Mouse (Mus musculus) left cerebral cortex, postnatal 25 days (tissue): ENCODE measurements around the gene 4931406P16Rik. TPM values are rescaled to one million over a fixed set of nuclear protein-coding genes. Genes with fewer than 3 reads are reported as not detected.
A peak's percentile ranks its signal among the peaks of the same experiment; 100 is the strongest.
"Not testable (repeated sequence)": the region's sequence is repeated elsewhere in the genome, so short reads cannot be mapped to it uniquely, and the experiment has no call there.

ENCODE experiments used
- DNase-seq, 2 experiments: peaks; one replicate each; pipeline ENCODE4 v3.0.0; 2022; ENCODE audit warnings: low spot score in 2 of 2, mixed read lengths in 1 of 2
- intact Hi-C: fragments of 180-260 bp; cut with DNase I; formaldehyde crosslinking; loops from one replicate; pipeline ENCODE4 v1.15.1; 2025
- total RNA-seq, 2 experiments: library from RNA; stranded (reverse); gene quantifications; 2 replicates each; pipeline ENCODE4 v1.2.3; 2021

Gene 4931406P16Rik
- 10 to 100 TPM; 42.6 to 43.0 TPM for total RNA-seq

DNA sequence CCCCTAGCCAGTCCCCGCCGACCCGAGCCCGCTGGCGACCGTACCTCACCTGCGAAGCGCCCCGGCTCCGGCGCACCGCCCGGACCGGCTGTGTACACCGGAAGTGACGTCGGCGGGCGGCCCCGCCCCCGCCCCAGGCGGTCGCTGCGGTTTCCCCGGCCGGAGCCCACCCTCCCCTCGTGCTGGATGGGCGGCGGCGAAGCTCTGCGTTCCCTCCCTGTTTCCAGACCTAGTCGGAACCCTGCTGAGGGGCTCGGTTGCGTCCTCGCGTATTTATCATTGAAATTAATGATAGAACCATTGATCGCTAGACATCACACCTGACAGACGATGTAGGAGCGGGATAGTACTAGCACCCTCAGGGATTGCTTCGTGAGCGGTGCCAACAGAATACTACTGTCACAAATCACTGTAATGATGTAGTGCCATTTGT is at the start of gene 4931406P16Rik:
Gene 4931406P16Rik (minus strand): TSS at position 109 of the 433 bp plus-strand sequence.
- peak; percentile 83 to 87 for DNase-seq
- intact Hi-C loops, result loop anchor here (5.0 kb wide), 1 partner anchor 46 kb away; no protein-coding TSS in a partner anchor

DNA sequence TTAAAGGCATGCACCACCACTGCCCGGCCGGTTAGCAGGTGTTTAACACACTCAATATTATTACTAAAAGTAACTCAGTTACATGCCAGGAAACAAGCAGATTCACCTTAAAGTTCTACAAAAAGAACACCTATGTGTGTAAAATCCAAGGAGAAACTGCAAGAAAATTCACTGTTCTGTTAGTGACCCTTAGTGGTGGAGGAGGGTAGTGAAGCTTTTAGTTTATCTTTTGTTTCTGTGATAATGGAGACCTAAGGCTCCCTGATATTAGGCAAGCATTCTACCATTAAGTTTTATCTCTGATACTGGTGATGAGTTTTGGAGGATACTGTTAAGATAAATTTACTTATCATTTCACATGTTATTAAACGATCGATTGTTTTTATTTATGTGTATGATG is 42.3 kb upstream of the 4931406P16Rik start:
- intact Hi-C loops, result loop anchor here (1.0 to 2.0 kb wide), 2 partner anchors 89 to 103 kb away; no protein-coding TSS in a partner anchor
- no peak for DNase-seq

DNA sequence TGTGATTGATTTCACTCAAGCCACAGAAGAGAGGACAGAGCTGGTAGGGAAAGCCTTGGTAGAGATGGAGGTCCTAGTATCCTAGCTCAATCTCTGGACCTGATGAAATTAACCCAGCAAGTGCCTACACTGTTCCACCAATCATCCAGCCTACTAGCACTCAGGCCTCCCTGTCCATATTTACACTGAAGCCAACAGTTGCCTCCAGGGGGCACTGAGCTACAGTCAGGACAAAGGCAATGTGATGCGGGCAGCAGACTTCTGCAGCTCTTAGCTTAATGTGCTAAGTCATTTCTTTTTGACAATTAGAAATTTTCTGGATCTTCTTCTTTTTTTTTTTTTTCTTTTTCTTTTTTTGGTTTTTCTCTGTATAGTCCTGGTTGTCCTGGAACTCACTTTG is 38.6 kb upstream of the 4931406P16Rik start:
- intact Hi-C loops, result no loop called here
- DNase-seq, result peak in 1 of 2 experiments; percentile 22

DNA sequence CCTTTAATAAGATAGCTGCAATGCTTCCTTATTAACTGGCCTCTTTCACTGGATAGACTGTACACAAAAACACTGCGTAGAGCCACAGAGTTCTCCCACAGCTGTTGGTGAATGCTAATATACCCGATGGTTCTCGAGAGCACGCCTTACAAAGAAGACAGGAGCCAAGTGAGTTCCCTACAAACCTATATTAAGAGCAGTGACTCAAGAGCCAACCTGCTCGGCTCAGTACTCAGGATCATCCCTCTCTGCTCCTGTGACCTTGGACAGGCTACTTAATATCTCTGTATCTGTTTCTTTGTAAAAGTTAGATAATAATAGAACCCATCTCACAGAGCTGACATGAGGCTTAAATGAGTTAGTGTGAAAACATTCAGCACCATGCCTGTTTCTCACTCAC is 36.8 kb upstream of the 4931406P16Rik start:
- no peak for DNase-seq
- intact Hi-C loops, result no loop called here

DNA sequence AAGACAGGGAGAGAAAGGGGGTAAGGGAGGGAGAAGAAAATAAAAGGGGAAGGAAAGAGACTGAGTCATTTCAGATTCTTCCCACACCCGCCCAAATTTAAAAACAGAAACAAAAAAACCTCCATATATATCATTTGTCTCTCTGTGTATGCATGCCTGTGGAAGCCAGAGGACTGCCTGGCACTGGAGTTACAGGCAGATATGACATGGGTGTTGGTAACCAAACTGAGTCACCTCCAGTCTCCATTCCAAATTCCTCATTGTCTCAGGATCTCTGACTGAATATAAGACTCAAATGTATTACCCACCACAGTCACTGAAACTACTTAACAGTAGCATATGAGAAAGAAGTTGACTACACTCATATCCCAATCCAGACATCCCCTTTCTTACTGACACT is 34.7 kb upstream of the 4931406P16Rik start:
- intact Hi-C loops, result no loop called here
- peak in 1 of 2 experiments; percentile 80 for DNase-seq

GRCm38 (mm10) chr7:34347041-34347440 is 33.7 kb upstream of the 4931406P16Rik start:
- DNase-seq, result no peak
- intact Hi-C loops, result no loop called here

DNA sequence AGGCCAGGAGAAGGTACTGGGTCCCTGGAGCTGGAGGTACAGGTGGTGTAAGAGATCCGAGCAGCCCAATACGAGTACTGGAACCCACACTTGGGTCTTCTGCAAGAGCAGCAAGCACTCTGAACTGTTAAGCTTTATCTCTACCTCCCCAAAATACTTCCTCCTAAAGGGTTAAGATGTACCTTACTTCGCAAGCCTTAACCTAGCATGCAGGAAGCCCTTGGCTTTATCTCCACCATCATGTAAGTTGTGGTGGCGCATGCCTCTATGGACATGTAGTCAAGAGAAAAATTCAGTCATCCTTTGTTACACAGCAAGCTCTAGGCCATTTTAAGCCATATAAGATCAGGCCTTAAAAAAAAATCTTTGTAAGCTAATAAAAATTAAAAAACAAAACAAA is 33.2 kb upstream of the 4931406P16Rik start:
- DNase-seq, result no peak

DNA sequence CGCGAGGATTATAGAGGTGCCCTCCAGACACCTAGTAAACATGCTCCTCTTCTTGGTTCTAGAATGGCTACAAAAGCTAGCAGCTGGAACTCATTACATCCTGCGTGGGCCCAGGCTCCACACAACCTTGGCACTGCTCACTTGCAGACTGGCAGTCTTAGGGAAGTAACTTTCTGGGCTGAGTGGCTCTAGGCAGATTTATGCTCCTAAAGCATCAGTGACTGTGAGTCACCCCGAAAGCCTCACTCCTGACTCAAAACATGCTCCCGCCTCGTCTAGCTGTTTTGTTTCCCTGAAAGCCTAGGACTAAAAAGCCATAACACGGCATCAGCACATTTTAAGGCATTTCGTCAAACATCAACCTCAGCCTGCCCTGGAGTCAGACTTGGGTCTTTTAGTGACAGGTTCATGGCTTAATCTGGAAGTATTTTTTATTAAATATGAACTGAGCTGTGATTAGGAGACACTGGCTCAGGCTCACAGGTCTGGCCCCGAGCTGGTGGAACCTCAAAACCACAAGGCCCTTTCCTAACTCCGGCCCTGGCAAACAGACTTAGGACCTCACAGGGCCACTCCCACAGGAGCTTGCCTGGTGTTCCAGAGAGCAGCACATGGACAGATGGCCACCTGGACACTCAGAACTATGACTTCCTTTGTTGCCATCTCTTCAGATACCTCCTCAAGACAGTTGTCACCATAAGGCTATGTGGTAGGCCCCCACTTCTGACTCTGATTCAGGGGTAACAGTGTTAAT is 28.9 kb upstream of the 4931406P16Rik start:
- intact Hi-C loops, result no loop called here
- DNase-seq, result peak; percentile 43 to 86

More for the DNA sequence above, 33.2 kb upstream of the 4931406P16Rik start:
- intact Hi-C loops, result no loop called here

DNA sequence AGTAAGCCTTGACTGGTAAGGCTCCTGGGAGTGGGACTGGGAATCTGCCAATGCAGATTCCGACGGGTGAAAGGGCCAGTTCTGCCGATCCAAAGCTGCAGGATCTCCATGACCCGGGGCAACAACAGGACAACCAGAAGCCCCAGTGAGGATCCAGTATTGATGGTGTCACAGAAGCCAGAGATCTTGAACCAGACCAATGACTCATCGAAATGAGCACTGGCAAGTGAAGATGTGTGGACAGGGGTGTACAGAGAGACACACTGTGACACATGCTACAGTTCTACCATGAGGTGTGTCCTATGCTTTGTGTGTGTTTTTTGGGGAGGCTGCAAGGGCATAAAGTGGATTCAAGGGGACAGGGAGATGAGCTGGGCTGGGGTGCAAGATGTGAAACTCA is 27.5 kb upstream of the 4931406P16Rik start:
- DNase-seq, result no peak
- intact Hi-C loops, result no loop called here

DNA sequence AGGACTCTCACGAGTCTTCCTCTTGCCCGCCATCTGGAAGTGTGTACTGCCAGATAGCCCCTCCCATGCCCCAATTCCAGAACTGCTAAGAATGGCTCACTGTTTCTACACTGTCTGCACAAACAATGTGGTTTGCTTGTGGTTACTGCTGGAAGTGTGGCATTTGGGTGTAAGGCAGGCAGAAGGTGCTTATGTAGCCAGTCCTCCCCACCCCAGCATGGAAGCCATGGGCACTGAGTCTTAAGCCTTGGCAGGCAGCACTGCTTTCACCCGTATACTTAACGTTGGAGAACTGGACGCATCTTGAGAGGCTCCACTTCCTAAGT is 25.8 kb upstream of the 4931406P16Rik start:
- intact Hi-C loops, result no loop called here
- DNase-seq, result peak in 1 of 2 experiments; percentile 33

GRCm38 (mm10) chr7:34338445-34339163 is 25.3 kb upstream of the 4931406P16Rik start:
- DNase-seq, result no peak
- intact Hi-C loops, result no loop called here

DNA sequence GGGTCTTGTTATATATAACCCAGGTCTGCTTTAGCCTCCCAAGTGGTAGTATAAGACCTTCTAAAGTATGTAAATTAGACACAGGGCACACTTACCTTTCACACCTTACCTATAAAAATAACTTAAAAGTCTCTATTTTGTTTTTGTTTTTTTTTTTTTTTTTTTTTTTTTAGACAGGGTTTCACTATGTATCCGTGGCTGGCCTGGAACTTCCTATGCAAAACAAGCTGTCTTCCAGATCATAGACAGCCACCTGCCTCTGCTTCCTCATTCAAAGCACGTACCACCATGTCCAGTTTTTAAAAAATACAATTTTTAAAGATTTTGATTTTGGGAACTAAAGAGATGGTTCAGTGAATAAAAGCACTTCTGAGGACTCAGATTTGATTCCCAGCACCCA is 23.9 kb upstream of the 4931406P16Rik start:
- DNase-seq, result no peak

DNA sequence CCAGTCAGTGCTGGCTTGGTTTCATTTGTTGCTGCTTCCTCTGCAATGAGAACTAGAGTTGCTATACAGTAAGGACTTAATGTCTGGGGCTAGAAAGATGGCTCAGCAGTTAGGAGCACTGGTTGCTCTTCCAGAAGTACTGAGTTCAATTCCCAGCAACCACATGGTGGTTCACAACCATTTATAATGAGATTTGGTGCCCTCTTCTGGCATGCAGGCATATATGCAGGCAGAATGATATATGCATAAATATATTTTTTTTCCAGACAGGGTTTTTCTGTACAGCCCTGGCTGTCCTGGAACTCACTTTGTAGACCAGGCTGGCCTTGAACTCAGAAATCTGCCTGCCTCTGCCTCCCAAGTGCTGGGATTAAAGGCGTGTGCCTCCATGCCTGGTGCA is 23.2 kb upstream of the 4931406P16Rik start:
- DNase-seq, intact Hi-C loops: not testable (repeated sequence)

More for the DNA sequence above, 23.9 kb upstream of the 4931406P16Rik start:
- intact Hi-C loops, result no loop called here

- intact Hi-C loops, result no loop called here
- DNase-seq, result no peak
These were observed 14.1 kb upstream of the 4931406P16Rik start for GRCm38 (mm10) chr7:34327493-34327892.

- no peak for DNase-seq
- intact Hi-C loops, result no loop called here
These were observed 11.5 kb upstream of the 4931406P16Rik start for GRCm38 (mm10) chr7:34324857-34325256.

GRCm38 (mm10) chr7:34324005-34324404 is 10.7 kb upstream of the 4931406P16Rik start:
- no peak for DNase-seq
- intact Hi-C loops, result no loop called here

DNA sequence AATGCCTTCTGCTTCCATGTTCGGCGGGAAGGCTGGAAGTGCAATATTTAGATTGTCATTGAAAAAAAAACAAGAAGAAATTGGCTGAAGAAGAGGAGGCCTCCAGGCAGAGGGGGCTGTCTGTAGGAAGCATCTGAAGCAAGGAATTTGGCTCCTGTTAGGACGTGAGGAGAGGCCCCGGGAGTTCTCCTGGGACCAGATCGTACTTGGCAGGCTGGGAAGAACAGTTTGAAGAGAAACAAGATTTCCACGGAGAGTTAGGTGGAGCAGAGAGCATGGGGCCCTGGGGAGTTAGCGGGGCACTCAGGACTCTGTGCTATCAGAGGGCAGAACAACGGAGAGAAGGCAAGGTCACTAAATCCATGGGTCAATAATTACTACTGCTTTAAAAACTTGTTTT is 10.0 kb upstream of the 4931406P16Rik start:
- intact Hi-C loops, result no loop called here

DNA sequence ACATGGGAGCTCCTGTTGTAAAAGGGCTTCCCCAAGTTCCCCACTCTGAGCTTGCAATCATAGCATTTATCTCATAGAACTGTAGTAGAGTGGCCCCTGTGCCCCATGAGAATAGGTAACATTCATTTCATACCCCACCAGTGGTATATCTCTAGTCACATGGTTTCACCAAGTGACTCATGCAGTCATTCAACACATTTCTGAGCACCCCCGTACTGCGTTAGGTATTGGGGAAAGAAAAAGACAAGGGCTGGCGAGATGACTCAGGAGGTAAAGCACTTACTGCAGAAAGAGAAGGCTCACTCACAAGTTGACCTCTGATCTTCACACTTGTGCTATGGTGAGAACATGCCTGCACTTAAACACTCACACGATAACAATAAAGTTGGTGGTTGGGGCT is 8.6 kb upstream of the 4931406P16Rik start:
- no peak for DNase-seq
- intact Hi-C loops, result no loop called here

More for the DNA sequence above, 10.0 kb upstream of the 4931406P16Rik start:
- no peak for DNase-seq

DNA sequence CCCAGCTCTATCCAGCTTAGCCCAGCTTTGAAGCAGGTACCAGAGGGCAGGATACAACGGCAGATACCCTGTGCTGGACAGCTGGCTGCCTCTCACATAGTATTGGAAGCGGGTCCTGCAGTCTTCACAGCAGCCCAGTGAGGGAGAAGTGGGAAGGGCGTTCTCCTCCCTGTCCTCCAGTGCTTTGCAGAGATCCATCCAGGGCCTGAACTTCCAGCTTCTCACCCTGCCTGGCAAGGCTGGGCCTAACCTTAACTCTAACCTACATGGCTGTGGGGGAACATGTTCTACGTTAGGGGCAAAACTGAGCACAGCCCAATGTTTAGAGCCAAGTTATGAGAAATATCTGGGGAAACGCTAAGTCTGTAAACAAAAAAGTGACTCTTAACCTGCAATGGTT is 7.8 kb upstream of the 4931406P16Rik start:
- intact Hi-C loops, result no loop called here
- DNase-seq, result no peak

DNA sequence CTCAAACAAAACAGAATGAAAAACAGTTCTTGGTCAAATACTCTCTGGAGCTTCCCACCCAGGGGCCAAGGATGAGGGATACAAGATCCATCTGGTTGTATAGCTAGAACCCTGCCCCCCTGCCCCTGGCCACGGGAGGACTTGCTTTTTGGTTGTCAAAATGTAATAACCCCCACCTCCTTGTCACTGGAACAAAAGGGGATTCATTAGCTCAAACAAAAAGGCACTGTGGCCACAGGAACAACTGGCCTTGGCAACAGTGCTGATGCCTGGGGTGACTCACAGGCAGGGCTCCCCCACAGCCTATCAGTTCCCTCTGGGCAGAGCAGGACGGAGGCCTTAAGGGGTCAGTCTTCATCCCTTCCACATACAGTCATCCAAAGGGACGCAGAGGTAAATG is 6.6 kb upstream of the 4931406P16Rik start:
- intact Hi-C loops, result no loop called here
- peak in 1 of 2 experiments; percentile 53 for DNase-seq

DNA sequence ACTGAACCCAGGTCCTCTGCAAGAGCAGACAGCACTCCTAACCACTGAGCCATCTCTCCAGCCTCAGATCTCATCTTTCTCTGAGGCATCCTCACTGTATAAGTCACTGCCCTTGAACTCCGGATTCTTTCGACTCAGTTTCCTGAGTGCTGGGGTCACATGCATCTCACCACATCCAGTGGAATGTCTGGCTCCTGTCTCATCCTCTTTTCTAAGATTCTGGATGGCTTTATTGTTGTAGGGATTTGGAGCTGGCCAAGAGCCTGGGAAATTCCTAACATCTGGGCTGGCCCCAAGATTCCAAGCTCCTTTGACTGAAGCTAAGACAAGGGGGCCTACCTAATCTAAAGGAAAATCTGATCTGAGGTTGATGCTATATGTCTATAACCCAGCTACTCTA is 5.8 kb upstream of the 4931406P16Rik start:
- no peak for DNase-seq
- intact Hi-C loops, result no loop called here
